ENCODE assay signal across 25 mouse cellular contexts in genomic region chr9:22754081-22754672, GRCm38 (mm10).
DNase-seq lines count a peak whose midpoint lies in the region; ATAC-seq lines count a peak whose summit lies in the region.
"Had no signal": no experiment of that assay in that cellular context is flagged by ENCODE, and none has a peak within 500 bp of the region (broad histone marks: within the 10 kb centered on the region; RNA-seq: fewer than 3 reads in every experiment).

No protein-coding gene starts in this region.

- no peak overlapping the region for H3K27ac ChIP-seq in forebrain, embryonic 14.5 days (ENCODE audit: low read depth, low read length)
- H3K27ac ChIP-seq in forebrain, embryonic 11.5 days (ENCODE audit: low read depth, low read length) = no peak overlapping the region
- H3K27ac ChIP-seq in midbrain, embryonic 10.5 days (replicated peaks) = no peak overlapping the region
- H3K27ac ChIP-seq: embryonic facial prominence, embryonic 12.5 days; embryonic facial prominence, embryonic 15.5 days; hindbrain, embryonic 10.5 days; hindbrain, embryonic 13.5 days; intestine, embryonic 15.5 days had no signal

- DNase-seq in forebrain, embryonic 14.5 days (ENCODE audit: low spot score) = peak; percentile 74
- no peak for DNase-seq in forebrain, embryonic 11.5 days (ENCODE audit: low spot score)
- DNase-seq in heart, adult 11 months = peak; percentile 55
- no peak for DNase-seq in heart, postnatal 36 days
- DNase-seq in Muller cell, postnatal 12 days (ENCODE audit: inconsistent ontology term) = peak; percentile 57
- DNase-seq in brain, embryonic 18.5 days (ENCODE audit: low read depth, low spot score) = peak; percentile 18
- no peak for DNase-seq in midbrain, embryonic 10.5 days (ENCODE audit: low spot score)
- DNase-seq: adrenal gland, adult 2 months; adrenal gland, postnatal 14 days; B cell, adult 2 months; cerebellum, adult 18-20 months; cerebellum, adult 9-10 months; cerebellum, postnatal 14 days; gastrocnemius, postnatal 10 days; gastrocnemius, postnatal 36 days; kidney, adult 11 months had no signal

- peak; percentile 48; the same call in 1 of the 2 replicates for ATAC-seq in forebrain, embryonic 14.5 days
- no peak for ATAC-seq in forebrain, embryonic 11.5 days (replicated peaks; ENCODE audit: low FRiP score)
- ATAC-seq: hindbrain, embryonic 16.5 days; intestine, embryonic 15.5 days had no signal

- H3K36me3 ChIP-seq in forebrain, embryonic 14.5 days (ENCODE audit: control insufficient read depth, insufficient read depth, low read length) = no peaks in the 10 kb centered on the region
- no peaks in the 10 kb centered on the region for H3K36me3 ChIP-seq in forebrain, embryonic 11.5 days (ENCODE audit: control insufficient read depth, insufficient read depth, low read length)
- H3K36me3 ChIP-seq in midbrain, embryonic 10.5 days = no peaks in the 10 kb centered on the region
- H3K36me3 ChIP-seq: embryonic facial prominence, embryonic 12.5 days; embryonic facial prominence, embryonic 15.5 days; G1E; hindbrain, embryonic 10.5 days; hindbrain, embryonic 13.5 days; intestine, embryonic 15.5 days had no signal

- 24% methylated on average over 6 of the region's 6 CpGs for WGBS in forebrain, embryonic 14.5 days
- WGBS in forebrain, embryonic 11.5 days = 38% methylated on average over 6 of the region's 6 CpGs
- 71% methylated on average over 6 of the region's 6 CpGs for WGBS in midbrain, embryonic 10.5 days

- no peak overlapping the region for H3K9ac ChIP-seq in forebrain, embryonic 14.5 days (ENCODE audit: low read length)
- H3K9ac ChIP-seq in forebrain, embryonic 11.5 days (ENCODE audit: low read length) = no peak overlapping the region
- H3K9ac ChIP-seq: embryonic facial prominence, embryonic 12.5 days; embryonic facial prominence, embryonic 15.5 days; hindbrain, embryonic 13.5 days; intestine, embryonic 15.5 days had no signal

- no peaks in the 10 kb centered on the region for H3K27me3 ChIP-seq in forebrain, embryonic 14.5 days (replicated peaks; ENCODE audit: control insufficient read depth, insufficient read depth, low read length)
- no peaks in the 10 kb centered on the region for H3K27me3 ChIP-seq in forebrain, embryonic 11.5 days (ENCODE audit: control insufficient read depth, insufficient read depth, low read length)
- peaks cover 33% of the 10 kb centered on the region; the same call in 1 of the 2 replicates for H3K27me3 ChIP-seq in midbrain, embryonic 10.5 days (ENCODE audit: low read depth, poor library complexity, severe bottlenecking)
- H3K27me3 ChIP-seq: CH12.LX; embryonic facial prominence, embryonic 12.5 days; hindbrain, embryonic 13.5 days; intestine, embryonic 15.5 days had no signal

- intact Hi-C loops in heart, postnatal 36 days (cut with DNase I) = no loop called here

- H3K4me1 ChIP-seq in forebrain, embryonic 14.5 days (ENCODE audit: control insufficient read depth, insufficient read depth, low read length) = no peaks in the 10 kb centered on the region
- no peaks in the 10 kb centered on the region for H3K4me1 ChIP-seq in forebrain, embryonic 11.5 days (replicated peaks; ENCODE audit: control insufficient read depth, insufficient read depth, low read length)
- peaks cover 18% of the 10 kb centered on the region; the same call in 1 of the 2 replicates for H3K4me1 ChIP-seq in midbrain, embryonic 10.5 days
- H3K4me1 ChIP-seq: embryonic facial prominence, embryonic 12.5 days; embryonic facial prominence, embryonic 15.5 days; intestine, embryonic 15.5 days had no signal

- no peak overlapping the region for H3K4me2 ChIP-seq in forebrain, embryonic 14.5 days (ENCODE audit: low read length)
- no peak overlapping the region for H3K4me2 ChIP-seq in forebrain, embryonic 11.5 days (ENCODE audit: low read depth, low read length, severe bottlenecking)
- H3K4me2 ChIP-seq: embryonic facial prominence, embryonic 12.5 days; embryonic facial prominence, embryonic 15.5 days; heart, embryonic 11.5 days; hindbrain, embryonic 13.5 days; intestine, embryonic 15.5 days had no signal

- H3K9me3 ChIP-seq in forebrain, embryonic 14.5 days (replicated peaks; ENCODE audit: control insufficient read depth, low read length) = no peaks in the 10 kb centered on the region; the same call in 1 of the 2 replicates
- no peaks in the 10 kb centered on the region for H3K9me3 ChIP-seq in forebrain, embryonic 11.5 days (ENCODE audit: control insufficient read depth, low read length)
- no peaks in the 10 kb centered on the region for H3K9me3 ChIP-seq in midbrain, embryonic 10.5 days (replicated peaks)
- H3K9me3 ChIP-seq: embryonic facial prominence, embryonic 12.5 days; embryonic facial prominence, embryonic 15.5 days; G1E; hindbrain, embryonic 10.5 days; hindbrain, embryonic 13.5 days; intestine, embryonic 15.5 days had no signal

- no peak overlapping the region for H3K4me3 ChIP-seq in forebrain, embryonic 14.5 days (ENCODE audit: low read depth, low read length)
- H3K4me3 ChIP-seq in forebrain, embryonic 11.5 days (ENCODE audit: low read depth, low read length) = no peak overlapping the region
- no peak overlapping the region for H3K4me3 ChIP-seq in midbrain, embryonic 10.5 days
- H3K4me3 ChIP-seq: embryonic facial prominence, embryonic 12.5 days; embryonic facial prominence, embryonic 15.5 days; hindbrain, embryonic 10.5 days; hindbrain, embryonic 13.5 days; intestine, embryonic 15.5 days had no signal

Comparison
In these comparisons a context has a peak if more than half of its experiments do, and no peak if none do; other contexts are left out.
1. DNase-seq: peak in forebrain, embryonic 14.5 days (single experiment), heart, adult 11 months (single experiment), Muller cell, postnatal 12 days (single experiment) and brain, embryonic 18.5 days (single experiment); none in forebrain, embryonic 11.5 days (single experiment), heart, postnatal 36 days (0 of 2) and midbrain, embryonic 10.5 days (single experiment).